Mouse (Mus musculus) hindbrain, embryonic 10.5 days (tissue): ENCODE measurements around the gene Sh2b3. TPM values are rescaled to one million over a fixed set of nuclear protein-coding genes. Genes with fewer than 3 reads are reported as not detected.

Experiments used
- DNase-seq: peaks from one replicate; pipeline ENCODE4 v3.0.0-alpha.2; 2017; ENCODE audit warnings: low spot score
- H3K27ac ChIP-seq: fragments of 300-500 bp; sonication (generic); 2 replicates; pipeline ENCODE4 v1.5.1; 2016; ENCODE audit warnings: mild to moderate bottlenecking, moderate library complexity
- H3K27me3 ChIP-seq: fragments of 300-500 bp; sonication (generic); 2 replicates; pipeline ENCODE4 v1.6.1; 2016; ENCODE audit warnings: mild to moderate bottlenecking; ENCODE audit not compliant: poor library complexity, insufficient read depth, severe bottlenecking
- H3K36me3 ChIP-seq: fragments of 300-500 bp; sonication (generic); 2 replicates; pipeline ENCODE4 v1.6.1; 2016; ENCODE audit warnings: mild to moderate bottlenecking, moderate library complexity
- H3K4me1 ChIP-seq: fragments of 300-500 bp; sonication (generic); replicated peaks from 2 replicates; pipeline ENCODE4 v1.6.1; 2016; ENCODE audit warnings: mild to moderate bottlenecking
- H3K4me3 ChIP-seq: fragments of 300-500 bp; sonication (generic); 2 replicates; pipeline ENCODE4 v1.5.1; 2016; ENCODE audit warnings: mild to moderate bottlenecking, moderate library complexity
- H3K9me3 ChIP-seq: fragments of 300-500 bp; sonication (generic); 2 replicates; pipeline ENCODE4 v1.6.1; 2016; ENCODE audit warnings: mild to moderate bottlenecking, moderate library complexity
- WGBS: fragments of 180-500 bp; shearing (Covaris S2); methylation state at CpG from one replicate; pipeline ENCODE4 v1.1.7; 2016; 5-methylcytosine and 5-hydroxymethylcytosine counted together
- polyA plus RNA-seq: library from polyadenylated mRNA; unstranded; fragments of >200 nt; fragmentation: Nextera tagmentation; extraction: Ambion mirVana; gene quantifications from 2 replicates; pipeline ENCODE4 v1.2.1, GENCODE M21; 2016

The Sh2b3 gene
- polyA plus RNA-seq, 1 experiment from 2014 or later = 11.1 TPM

- Histone ChIP-seq H3K9me3 (no peaks in the 10 kb centered on the region), H3K27me3 (no peaks in the 10 kb centered on the region), H3K4me1 (0 out of 2 replicates have a peak, but pooled peaks cover 4% of the 10 kb centered on the region), H3K36me3 (peaks cover 88% of the 10 kb centered on the region), H3K27ac (no peak overlapping the region), H3K4me3 (no peak overlapping the region)
- no peak for DNase-seq
- WGBS = 89% methylated on average over 9 of the region's 9 CpGs
Observed at GRCm38 (mm10) chr5:121817551-121817950, 19.9 kb downstream of the Sh2b3 start.

GRCm38 (mm10) chr5:121816611-121817010, 20.8 kb downstream of the Sh2b3 start:
- Histone ChIP-seq H3K27me3 (no peaks in the 10 kb centered on the region), H3K9me3 (no peaks in the 10 kb centered on the region), H3K27ac (no peak overlapping the region), H3K36me3 (peaks cover 95% of the 10 kb centered on the region), H3K4me1 (0 out of 2 replicates have a peak, but pooled peaks cover 4% of the 10 kb centered on the region), H3K4me3 (no peak overlapping the region)
- WGBS = 96% methylated on average over 2 of the region's 2 CpGs
- no peak for DNase-seq

- DNase-seq = no peak
- Histone ChIP-seq H3K4me1 (0 out of 2 replicates have a peak, but pooled peaks cover 3% of the 10 kb centered on the region), H3K27me3 (no peaks in the 10 kb centered on the region), H3K9me3 (no peaks in the 10 kb centered on the region), H3K36me3 (peaks cover 98% of the 10 kb centered on the region), H3K4me3 (no peak overlapping the region), H3K27ac (no peak overlapping the region)
- WGBS = 93% methylated on average over 8 of the region's 8 CpGs
Observed at GRCm38 (mm10) chr5:121815867-121816380, 21.5 kb downstream of the Sh2b3 start.

DNA sequence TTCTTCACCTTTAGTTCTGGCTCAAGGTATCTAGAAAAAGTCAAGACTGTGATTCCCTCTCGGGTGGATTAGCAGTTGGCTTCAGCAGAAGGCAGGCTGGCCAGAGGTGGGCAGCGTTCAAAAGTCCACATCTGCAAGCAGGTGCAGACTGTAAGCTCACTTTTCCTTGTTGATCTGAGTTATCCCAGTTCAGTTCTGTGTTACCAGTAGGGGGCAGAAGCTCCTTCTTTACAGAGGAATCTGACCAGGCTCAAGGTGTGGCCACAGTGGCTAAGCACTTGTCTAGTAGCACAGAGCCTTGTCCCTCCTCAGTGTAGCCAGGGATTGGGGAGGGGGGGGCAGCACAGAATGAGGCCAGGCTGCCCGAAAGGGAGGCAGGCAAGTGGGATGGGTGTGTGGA, 22.4 kb downstream of the Sh2b3 start:
- Histone ChIP-seq H3K4me3 (no peak overlapping the region), H3K27me3 (no peaks in the 10 kb centered on the region), H3K9me3 (no peaks in the 10 kb centered on the region), H3K36me3 (peaks cover 98% of the 10 kb centered on the region), H3K27ac (no peak overlapping the region), H3K4me1 (no peaks in the 10 kb centered on the region)
- DNase-seq = peak; percentile 36
- WGBS = 72% methylated on average over 3 of the region's 3 CpGs

DNA sequence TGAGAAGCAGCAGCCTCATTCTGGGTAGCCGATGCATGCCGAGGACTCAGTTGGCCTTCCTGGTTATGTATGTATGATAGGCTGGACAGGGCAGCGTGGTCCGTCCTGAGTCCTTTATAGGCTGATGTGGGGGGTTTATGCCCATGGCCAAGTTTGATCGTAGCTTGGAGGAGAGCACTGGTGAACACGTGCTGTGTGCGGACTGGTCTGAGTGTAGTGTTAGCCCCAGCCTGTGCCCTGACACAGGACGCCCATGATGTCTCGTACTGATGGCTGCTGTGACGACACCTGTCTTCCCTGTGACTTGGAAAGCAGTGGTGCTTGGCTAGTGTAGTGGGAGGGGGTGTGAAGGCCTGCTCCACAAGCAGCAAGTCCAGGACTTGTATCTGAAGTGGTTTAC, 23.7 kb downstream of the Sh2b3 start:
- peaks cover 98% of the 10 kb centered on the region for H3K36me3 ChIP-seq
- H3K27me3 ChIP-seq = no peaks in the 10 kb centered on the region

DNA sequence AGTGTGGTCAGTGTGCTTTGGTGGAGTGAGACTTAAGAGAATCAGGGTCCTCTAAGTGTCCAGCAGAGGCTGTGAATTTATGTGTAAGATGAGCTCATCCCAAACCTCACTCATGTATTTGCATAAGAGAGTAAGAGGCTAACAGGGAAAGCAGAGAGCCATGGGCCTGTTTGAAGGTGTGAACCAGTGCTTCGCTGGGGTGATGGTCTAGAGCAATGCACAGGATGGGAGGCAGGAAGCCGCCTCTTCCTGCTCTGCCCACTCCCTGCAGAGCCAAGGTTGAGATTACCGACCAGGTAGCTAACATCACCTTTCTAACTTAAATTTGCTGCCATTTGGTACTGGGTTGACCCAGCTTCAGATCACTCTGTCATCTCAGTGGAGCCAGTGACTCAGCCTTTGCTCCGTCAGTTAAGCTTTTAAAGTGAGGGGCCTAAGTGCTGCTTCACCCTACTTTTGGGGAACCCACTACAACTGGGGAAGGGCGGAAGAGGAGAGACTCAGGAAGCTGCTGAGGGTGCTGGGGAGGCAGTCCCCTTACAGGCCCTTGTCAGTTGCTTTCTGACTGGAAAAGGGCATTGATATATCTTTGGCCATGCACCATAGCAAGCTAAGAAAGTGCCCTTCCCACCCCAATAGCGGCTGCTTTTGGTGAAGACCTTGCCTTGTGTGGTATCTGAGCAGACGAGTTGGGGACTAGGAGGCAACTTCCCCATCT, 24.8 kb downstream of the Sh2b3 start:
- H3K36me3 ChIP-seq = peaks cover 96% of the 10 kb centered on the region
- no peaks in the 10 kb centered on the region for H3K4me1 ChIP-seq
- no peak for DNase-seq
- no peak overlapping the region for H3K4me3 ChIP-seq
- WGBS = 90% methylated on average over 7 of the region's 7 CpGs
- H3K9me3 ChIP-seq = no peaks in the 10 kb centered on the region
- H3K27ac ChIP-seq = no peak overlapping the region
- no peaks in the 10 kb centered on the region for H3K27me3 ChIP-seq

More for the DNA sequence above, 23.7 kb downstream of the Sh2b3 start:
- no peak for DNase-seq
- Histone ChIP-seq H3K4me1 (no peaks in the 10 kb centered on the region), H3K27ac (no peak overlapping the region), H3K9me3 (no peaks in the 10 kb centered on the region), H3K4me3 (no peak overlapping the region)
- WGBS = 94% methylated on average over 10 of the region's 10 CpGs

DNA sequence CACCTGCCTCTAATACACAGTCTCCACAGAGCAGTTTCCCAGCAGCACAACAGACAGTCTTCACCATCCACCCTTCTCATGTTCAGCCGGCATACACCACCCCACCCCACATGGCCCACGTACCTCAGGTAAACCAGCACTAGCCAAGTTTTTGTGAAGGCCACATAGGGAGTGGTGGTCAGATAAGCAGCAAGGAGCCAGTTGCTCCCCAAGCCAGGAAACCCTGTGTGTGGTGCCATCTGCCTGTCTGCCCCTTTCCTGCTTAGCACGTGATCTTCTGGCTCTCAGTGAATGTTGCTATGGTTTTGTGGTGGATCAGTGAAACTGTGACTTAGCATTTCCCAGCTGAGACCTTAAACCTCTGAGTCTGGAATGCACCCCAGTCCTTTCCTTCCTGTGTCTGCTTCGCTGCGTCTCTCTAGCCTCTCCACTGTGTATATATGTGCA, 25.9 kb downstream of the Sh2b3 start:
- WGBS = 91% methylated on average over 5 of the region's 5 CpGs
- no peaks in the 10 kb centered on the region for H3K9me3 ChIP-seq
- no peak for DNase-seq
- H3K4me1 ChIP-seq = no peaks in the 10 kb centered on the region
- no peaks in the 10 kb centered on the region for H3K27me3 ChIP-seq
- peak overlapping the region; percentile 5; the same call in 1 of the 2 replicates for H3K27ac ChIP-seq
- H3K4me3 ChIP-seq = no peak overlapping the region
- peaks cover 96% of the 10 kb centered on the region for H3K36me3 ChIP-seq

DNA sequence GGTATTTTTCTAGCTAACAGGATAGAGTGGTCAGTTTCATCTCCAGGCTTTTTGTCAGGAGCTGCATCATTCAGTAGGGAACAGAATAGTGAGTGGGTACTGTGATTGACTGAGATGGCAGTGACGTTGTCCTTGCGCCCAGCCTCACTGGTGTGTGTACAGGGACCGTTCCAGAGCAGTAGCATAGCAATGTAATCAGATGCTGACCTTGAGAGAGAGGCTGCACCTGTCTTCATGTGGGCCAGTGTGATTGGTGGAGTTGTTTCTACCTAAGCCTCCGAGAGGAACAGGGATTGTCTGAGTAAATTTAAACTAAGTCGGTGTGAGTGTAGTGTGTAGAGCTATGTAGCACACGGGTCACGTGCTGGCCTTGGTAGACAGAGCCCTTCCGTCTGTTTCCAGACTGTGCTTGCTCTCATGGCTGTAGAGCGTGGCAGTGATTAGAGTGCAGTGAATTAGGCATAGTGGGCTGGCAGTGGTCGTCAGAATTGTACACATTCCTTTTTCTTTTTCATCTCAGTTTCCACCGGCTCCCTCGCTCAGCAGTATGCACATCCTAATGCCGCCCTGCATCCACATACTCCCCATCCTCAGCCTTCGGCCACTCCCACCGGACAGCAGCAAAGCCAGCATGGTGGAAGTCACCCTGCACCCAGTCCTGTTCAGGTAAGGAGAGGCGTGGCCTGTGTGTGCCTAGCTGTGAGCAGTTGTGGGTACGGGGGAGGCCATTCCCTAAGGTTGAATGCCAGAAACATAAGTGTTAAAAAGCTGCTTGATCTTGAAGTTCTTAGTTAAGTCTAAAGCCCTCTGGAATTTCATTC, 26.9 kb downstream of the Sh2b3 start:
- WGBS = 93% methylated on average over 17 of the region's 17 CpGs
- no peak for DNase-seq
- no peaks in the 10 kb centered on the region for H3K4me1 ChIP-seq
- H3K27me3 ChIP-seq = no peaks in the 10 kb centered on the region
- H3K4me3 ChIP-seq = no peak overlapping the region
- no peak overlapping the region for H3K27ac ChIP-seq
- no peaks in the 10 kb centered on the region for H3K9me3 ChIP-seq
- H3K36me3 ChIP-seq = peaks cover 96% of the 10 kb centered on the region

- Histone ChIP-seq H3K4me1 (no peaks in the 10 kb centered on the region), H3K27ac (no peak overlapping the region), H3K27me3 (no peaks in the 10 kb centered on the region), H3K36me3 (peaks cover 96% of the 10 kb centered on the region), H3K9me3 (no peaks in the 10 kb centered on the region), H3K4me3 (no peak overlapping the region)
- no peak for DNase-seq
- 90% methylated on average over 5 of the region's 5 CpGs for WGBS
Observed at GRCm38 (mm10) chr5:121809667-121810224, 27.7 kb downstream of the Sh2b3 start.

- peaks cover 98% of the 10 kb centered on the region for H3K36me3 ChIP-seq
- H3K27ac ChIP-seq = no peak overlapping the region
- no peaks in the 10 kb centered on the region for H3K27me3 ChIP-seq
- 89% methylated on average over 2 of the region's 2 CpGs for WGBS
- no peak overlapping the region for H3K4me3 ChIP-seq
- no peaks in the 10 kb centered on the region for H3K4me1 ChIP-seq
- DNase-seq = no peak
- no peaks in the 10 kb centered on the region for H3K9me3 ChIP-seq
Observed at GRCm38 (mm10) chr5:121808202-121808601, 29.2 kb downstream of the Sh2b3 start.

DNA sequence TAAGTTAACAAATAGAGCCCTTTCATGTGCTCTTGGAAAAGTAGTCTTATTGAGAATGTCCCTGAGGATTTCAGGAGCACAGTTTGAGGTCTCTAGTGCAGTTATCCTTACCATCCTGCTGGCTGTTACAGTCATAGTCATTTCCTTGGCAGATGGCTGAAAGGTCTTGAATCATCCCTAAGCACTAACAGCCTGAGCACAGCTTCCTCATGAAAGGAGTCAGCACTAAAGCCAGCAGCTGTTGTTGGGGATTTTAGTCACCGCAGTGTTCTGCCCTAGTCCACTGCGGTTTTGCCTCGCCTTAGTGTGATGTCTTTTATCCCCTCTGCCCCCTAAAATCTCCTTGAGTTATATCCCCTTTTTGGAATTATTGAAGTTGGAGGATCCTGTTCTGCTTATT, 30.3 kb downstream of the Sh2b3 start:
- Histone ChIP-seq H3K9me3 (no peaks in the 10 kb centered on the region), H3K27ac (no peak overlapping the region), H3K27me3 (no peaks in the 10 kb centered on the region), H3K36me3 (peaks cover 98% of the 10 kb centered on the region), H3K4me1 (no peaks in the 10 kb centered on the region), H3K4me3 (no peak overlapping the region)
- no peak for DNase-seq
- 92% methylated on average over 3 of the region's 3 CpGs for WGBS

- H3K4me3 ChIP-seq = no peak overlapping the region
- DNase-seq = no peak
- no peaks in the 10 kb centered on the region for H3K27me3 ChIP-seq
- 97% methylated on average over 2 of the region's 2 CpGs for WGBS
- H3K36me3 ChIP-seq = peaks cover 98% of the 10 kb centered on the region
- no peaks in the 10 kb centered on the region for H3K9me3 ChIP-seq
- no peak overlapping the region for H3K27ac ChIP-seq
- no peaks in the 10 kb centered on the region for H3K4me1 ChIP-seq
Observed at GRCm38 (mm10) chr5:121798447-121798846, 39.0 kb downstream of the Sh2b3 start.

DNA sequence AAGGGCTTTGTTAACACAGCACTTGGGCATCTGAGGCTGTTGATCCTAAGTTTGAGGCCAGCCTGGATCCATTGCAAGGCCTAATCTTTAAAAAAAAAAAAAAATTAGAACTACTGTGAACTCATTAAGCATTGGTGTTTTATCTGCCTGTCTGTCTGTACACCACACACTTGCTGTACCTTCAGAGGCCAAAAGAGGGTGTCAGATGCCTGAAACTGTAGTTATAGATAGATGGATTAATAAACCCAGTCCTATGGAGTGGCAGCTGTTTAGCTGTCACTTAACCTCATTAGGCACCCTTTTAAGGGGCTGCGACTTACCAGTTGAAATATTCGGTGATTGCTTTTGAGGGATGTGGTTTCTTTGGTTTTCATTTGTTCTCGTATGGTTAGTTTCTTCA, 41.6 kb downstream of the Sh2b3 start:
- Histone ChIP-seq H3K27ac (no peak overlapping the region), H3K4me1 (no peaks in the 10 kb centered on the region), H3K9me3 (no peaks in the 10 kb centered on the region), H3K27me3 (no peaks in the 10 kb centered on the region), H3K36me3 (peaks cover 96% of the 10 kb centered on the region), H3K4me3 (no peak overlapping the region)
- WGBS = 89% methylated on average over 3 of the region's 3 CpGs
- no peak for DNase-seq
